Mouse (Mus musculus) limb, embryonic 10.5 days (tissue): ENCODE results near the gene Atp13a1. TPM values are rescaled to one million over a fixed set of nuclear protein-coding genes. Genes with fewer than 3 reads are reported as not detected.
A peak's percentile ranks its signal among the peaks of the same experiment; 100 is the strongest.

Source experiments
- DNase-seq: peaks from one replicate; pipeline ENCODE4 v3.0.0-alpha.2; 2017; ENCODE audit warnings: low spot score
- H3K27ac ChIP-seq: fragments of 300-500 bp; sonication (generic); 2 replicates; pipeline ENCODE4 v1.5.1; 2016; ENCODE audit warnings: mild to moderate bottlenecking
- H3K27me3 ChIP-seq: fragments of 300-500 bp; sonication (generic); 2 replicates; pipeline ENCODE4 v1.6.1; 2016; ENCODE audit warnings: low read depth, mild to moderate bottlenecking; ENCODE audit not compliant: poor library complexity, severe bottlenecking
- H3K36me3 ChIP-seq: fragments of 300-500 bp; sonication (generic); 2 replicates; pipeline ENCODE4 v1.6.1; 2016; ENCODE audit warnings: mild to moderate bottlenecking, moderate library complexity
- H3K4me1 ChIP-seq: fragments of 300-500 bp; sonication (generic); 2 replicates; pipeline ENCODE4 v1.6.1; 2016
- H3K4me3 ChIP-seq: fragments of 300-500 bp; sonication (generic); 2 replicates; pipeline ENCODE4 v1.5.1; 2016; ENCODE audit warnings: mild to moderate bottlenecking, moderate library complexity
- H3K9me3 ChIP-seq: fragments of 300-500 bp; sonication (generic); replicated peaks from 2 replicates; pipeline ENCODE4 v1.6.1; 2016; ENCODE audit warnings: mild to moderate bottlenecking
- WGBS: fragments of 180-500 bp; shearing (Covaris S2); methylation state at CpG from one replicate; pipeline ENCODE4 v1.1.7; 2016; 5-methylcytosine and 5-hydroxymethylcytosine counted together
- polyA plus RNA-seq: library from polyadenylated mRNA; unstranded; fragments of >200 nt; fragmentation: Nextera tagmentation; extraction: Ambion mirVana; gene quantifications from 2 replicates; pipeline ENCODE4 v1.2.1, GENCODE M21; 2016

Atp13a1 gene
- polyA plus RNA-seq, 1 experiment from 2014 or later: 70.0 TPM

- no peak for DNase-seq
- H3K36me3 ChIP-seq: peaks cover 91% of the 10 kb centered on the region
- WGBS: 93% methylated on average over 6 of the region's 6 CpGs
- H3K27ac ChIP-seq: no peak overlapping the region
- no peaks in the 10 kb centered on the region for H3K9me3 ChIP-seq
- H3K4me1 ChIP-seq: peaks cover 14% of the 10 kb centered on the region
- H3K4me3 ChIP-seq: no peak overlapping the region
- no peaks in the 10 kb centered on the region for H3K27me3 ChIP-seq
These were observed 13.6 kb downstream of the Atp13a1 start for GRCm38 (mm10) chr8:69804537-69804936.

GRCm38 (mm10) chr8:69805086-69805485 lies 14.1 kb downstream of the Atp13a1 start:
- no peak for DNase-seq
- Histone ChIP-seq H3K27ac (no peak overlapping the region), H3K4me3 (no peak overlapping the region), H3K4me1 (peaks cover 15% of the 10 kb centered on the region), H3K9me3 (no peaks in the 10 kb centered on the region), H3K27me3 (no peaks in the 10 kb centered on the region), H3K36me3 (peaks cover 85% of the 10 kb centered on the region)
- 96% methylated on average over 10 of the region's 10 CpGs for WGBS

GRCm38 (mm10) chr8:69805491-69805890 lies 14.5 kb downstream of the Atp13a1 start:
- 96% methylated on average over 9 of the region's 9 CpGs for WGBS
- Histone ChIP-seq H3K36me3 (peaks cover 82% of the 10 kb centered on the region), H3K4me3 (no peak overlapping the region), H3K27ac (no peak overlapping the region), H3K27me3 (no peaks in the 10 kb centered on the region), H3K4me1 (peaks cover 15% of the 10 kb centered on the region), H3K9me3 (no peaks in the 10 kb centered on the region)
- no peak for DNase-seq

- WGBS: 92% methylated on average over 5 of the region's 5 CpGs
- Histone ChIP-seq H3K4me3 (no peak overlapping the region), H3K9me3 (no peaks in the 10 kb centered on the region), H3K36me3 (peaks cover 81% of the 10 kb centered on the region), H3K27ac (no peak overlapping the region), H3K4me1 (peaks cover 15% of the 10 kb centered on the region), H3K27me3 (no peaks in the 10 kb centered on the region)
- DNase-seq: no peak
These were observed 16.3 kb downstream of the Atp13a1 start for GRCm38 (mm10) chr8:69807236-69807635.

- 5% methylated on average over 28 of the region's 28 CpGs for WGBS
- peak; percentile 89 for DNase-seq
- peaks cover 15% of the 10 kb centered on the region for H3K4me1 ChIP-seq
- peak within 1 kb of the TSS; percentile 84 for H3K27ac ChIP-seq
- no peaks in the 10 kb centered on the region for H3K27me3 ChIP-seq
- H3K9me3 ChIP-seq: no peaks in the 10 kb centered on the region
- H3K36me3 ChIP-seq: peaks cover 74% of the 10 kb centered on the region
- peak within 1 kb of the TSS; percentile 68 for H3K4me3 ChIP-seq
These were observed 17.3 kb downstream of the Atp13a1 start, which contains the start of gene Gmip for GRCm38 (mm10) chr8:69808094-69808863. Gmip (plus strand) TSS chr8:69808679.

GRCm38 (mm10) chr8:69808864-69809403 lies 18.0 kb downstream of the Atp13a1 start:
- H3K9me3 ChIP-seq: no peaks in the 10 kb centered on the region
- peak overlapping the region; percentile 68 for H3K4me3 ChIP-seq
- peaks cover 15% of the 10 kb centered on the region for H3K4me1 ChIP-seq
- H3K27ac ChIP-seq: peak overlapping the region; percentile 84
- H3K36me3 ChIP-seq: peaks cover 74% of the 10 kb centered on the region
- 3% methylated on average over 23 of the region's 23 CpGs for WGBS
- no peaks in the 10 kb centered on the region for H3K27me3 ChIP-seq
- peak; percentile 50 for DNase-seq

- Histone ChIP-seq H3K9me3 (no peaks in the 10 kb centered on the region), H3K27me3 (no peaks in the 10 kb centered on the region), H3K36me3 (peaks cover 75% of the 10 kb centered on the region), H3K4me1 (peaks cover 15% of the 10 kb centered on the region), H3K27ac (no peak overlapping the region; the same call in 1 of the 2 replicates), H3K4me3 (no peak overlapping the region)
- 52% methylated on average over 3 of the region's 3 CpGs for WGBS
- no peak for DNase-seq
These were observed 18.9 kb downstream of the Atp13a1 start for GRCm38 (mm10) chr8:69809820-69810219.

GRCm38 (mm10) chr8:69814881-69815280 lies 23.9 kb downstream of the Atp13a1 start:
- no peak overlapping the region for H3K4me3 ChIP-seq
- DNase-seq: no peak
- no peaks in the 10 kb centered on the region for H3K27me3 ChIP-seq
- no peaks in the 10 kb centered on the region for H3K9me3 ChIP-seq
- peaks cover 6% of the 10 kb centered on the region; the same call in 1 of the 2 replicates for H3K4me1 ChIP-seq
- no CpG with 5 or more reads among the region's 2 CpGs for WGBS
- H3K27ac ChIP-seq: no peak overlapping the region
- peaks cover 72% of the 10 kb centered on the region for H3K36me3 ChIP-seq

- no peak for DNase-seq
- Histone ChIP-seq H3K27me3 (no peaks in the 10 kb centered on the region), H3K27ac (no peak overlapping the region), H3K4me1 (peaks cover 6% of the 10 kb centered on the region; the same call in 1 of the 2 replicates), H3K9me3 (no peaks in the 10 kb centered on the region), H3K36me3 (peaks cover 74% of the 10 kb centered on the region), H3K4me3 (no peak overlapping the region)
- WGBS: 93% methylated on average over 4 of the region's 4 CpGs
These were observed 24.4 kb downstream of the Atp13a1 start for GRCm38 (mm10) chr8:69815396-69815795.

GRCm38 (mm10) chr8:69820466-69820865 lies 29.5 kb downstream of the Atp13a1 start:
- H3K9me3 ChIP-seq: no peaks in the 10 kb centered on the region
- no peak for DNase-seq
- 79% methylated on average over 9 of the region's 9 CpGs for WGBS
- no peaks in the 10 kb centered on the region for H3K27me3 ChIP-seq
- peaks cover 48% of the 10 kb centered on the region for H3K4me1 ChIP-seq
- H3K4me3 ChIP-seq: no peak overlapping the region
- H3K36me3 ChIP-seq: peaks cover 58% of the 10 kb centered on the region
- no peak overlapping the region for H3K27ac ChIP-seq

GRCm38 (mm10) chr8:69821971-69822385 lies 31.0 kb downstream of the Atp13a1 start:
- 1% methylated on average over 16 of the region's 22 CpGs for WGBS
- H3K9me3 ChIP-seq: no peaks in the 10 kb centered on the region
- H3K4me3 ChIP-seq: peak overlapping the region; percentile 74
- H3K27ac ChIP-seq: peak overlapping the region; percentile 91
- no peaks in the 10 kb centered on the region for H3K27me3 ChIP-seq
- no peak for DNase-seq
- H3K4me1 ChIP-seq: peaks cover 43% of the 10 kb centered on the region
- peaks cover 58% of the 10 kb centered on the region for H3K36me3 ChIP-seq

- Histone ChIP-seq H3K36me3 (peaks cover 58% of the 10 kb centered on the region), H3K27ac (peak within 1 kb of the TSS; percentile 91), H3K4me3 (peak within 1 kb of the TSS; percentile 74), H3K4me1 (peaks cover 43% of the 10 kb centered on the region), H3K9me3 (no peaks in the 10 kb centered on the region), H3K27me3 (no peaks in the 10 kb centered on the region)
- DNase-seq: peak; percentile 89
- WGBS: under 1% methylated on average over 33 of the region's 35 CpGs
These were observed 31.6 kb downstream of the Atp13a1 start, which contains the start of gene Lpar2 for GRCm38 (mm10) chr8:69822386-69823191. Lpar2 (plus strand) TSS chr8:69822429.
